Mouse (Mus musculus) limb, embryonic 11.5 days (tissue): ENCODE data around the gene Hspa5. TPM values are rescaled to one million over a fixed set of nuclear protein-coding genes. Genes with fewer than 3 reads are reported as not detected.
A peak's percentile ranks its signal among the peaks of the same experiment; 100 is the strongest.

Experiments used
- ATAC-seq: fragments of 200-750 bp; cut with Nextera tagmentation; 2 replicates; pipeline ENCODE4 v1.8.0; 2017; ENCODE audit warnings: low read depth; ENCODE audit not compliant: insufficient number of reproducible peaks, low FRiP score, low TSS enrichment
- DNase-seq: peaks from one replicate; pipeline ENCODE4 v3.0.0-alpha.2; 2015; ENCODE audit warnings: low spot score
- H3K27ac ChIP-seq: fragments of 300-500 bp; sonication (generic); replicated peaks from 2 replicates; pipeline ENCODE4 v1.5.1; 2014; ENCODE audit warnings: low read depth, mild to moderate bottlenecking, low read length
- H3K27me3 ChIP-seq: fragments of 300-500 bp; sonication (generic); 2 replicates; pipeline ENCODE4 v1.6.1; 2014; ENCODE audit warnings: mild to moderate bottlenecking, low read length, mixed read lengths; ENCODE audit not compliant: control insufficient read depth, insufficient read depth
- H3K36me3 ChIP-seq: fragments of 300-500 bp; sonication (generic); 2 replicates; pipeline ENCODE4 v1.6.1; 2014; ENCODE audit warnings: mild to moderate bottlenecking, low read length, moderate library complexity, mixed read lengths; ENCODE audit not compliant: control insufficient read depth, insufficient read depth
- H3K4me1 ChIP-seq: fragments of 300-500 bp; sonication (generic); 2 replicates; pipeline ENCODE4 v1.6.1; 2014; ENCODE audit warnings: low read length, mixed read lengths; ENCODE audit not compliant: control insufficient read depth, insufficient read depth
- H3K4me2 ChIP-seq: fragments of 300-500 bp; sonication (generic); 2 replicates; pipeline ENCODE4 v1.6.1; 2014; ENCODE audit warnings: low read depth, mild to moderate bottlenecking, moderate library complexity; ENCODE audit not compliant: severe bottlenecking
- H3K4me3 ChIP-seq: fragments of 300-500 bp; sonication (generic); 2 replicates; pipeline ENCODE4 v1.5.1; 2014; ENCODE audit warnings: low read depth, low read length
- H3K9ac ChIP-seq: fragments of 300-500 bp; sonication (generic); 2 replicates; pipeline ENCODE4 v1.6.1; 2014; ENCODE audit warnings: mild to moderate bottlenecking, low read length
- H3K9me3 ChIP-seq: fragments of 300-500 bp; sonication (generic); 2 replicates; pipeline ENCODE4 v1.6.1; 2016; ENCODE audit warnings: low read length; ENCODE audit not compliant: control insufficient read depth
- WGBS: fragments of 180-500 bp; shearing (Covaris S2); extraction: QIAGEN DNeasy Blood & Tissue Kit; methylation state at CpG from one replicate; pipeline ENCODE4 v1.1.7; 2014; 5-methylcytosine and 5-hydroxymethylcytosine counted together
- polyA plus RNA-seq: library from polyadenylated mRNA; unstranded; fragments of >200 nt; fragmentation: Nextera tagmentation; extraction: Ambion mirVana; gene quantifications from 2 replicates; pipeline ENCODE4 v1.2.1, GENCODE M21; 2014

The Hspa5 gene
- polyA plus RNA-seq, 1 experiment from 2014 or later, result 886 TPM

GRCm38 (mm10) chr2:34762174-34762573 is 9.6 kb upstream of the Hspa5 start:
- Histone ChIP-seq H3K4me3 (no peak overlapping the region), H3K27ac (no peak overlapping the region), H3K9ac (no peak overlapping the region), H3K27me3 (no peaks in the 10 kb centered on the region), H3K4me2 (no peak overlapping the region), H3K4me1 (no peaks in the 10 kb centered on the region), H3K9me3 (no peaks in the 10 kb centered on the region), H3K36me3 (no peaks in the 10 kb centered on the region)
- 84% methylated on average over 2 of the region's 2 CpGs for WGBS
- no peak for DNase-seq
- ATAC-seq, result no peak

DNA sequence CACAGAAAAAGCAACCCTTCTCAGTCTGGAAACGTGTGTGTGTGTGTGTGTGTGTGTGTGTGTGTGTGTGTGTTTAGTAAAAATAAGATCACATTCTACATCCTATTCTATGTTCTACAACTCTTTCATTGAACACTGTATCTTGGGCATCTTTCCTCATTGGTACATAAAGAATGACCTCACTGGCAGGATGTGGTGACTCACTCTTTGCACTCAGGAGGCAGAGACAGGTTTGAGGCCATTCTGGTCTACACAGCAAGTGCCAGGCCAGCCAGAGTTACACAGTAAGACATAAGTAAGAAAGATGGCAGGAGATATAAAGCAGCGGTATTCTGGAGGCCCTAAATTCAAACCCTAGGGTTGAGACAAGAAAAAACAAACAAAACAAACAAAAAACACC is 8.9 kb upstream of the Hspa5 start:
- DNase-seq (no peak), ATAC-seq (no peak)
- H3K4me3 ChIP-seq, result no peak overlapping the region
- H3K4me1 ChIP-seq, result no peaks in the 10 kb centered on the region
- no peak overlapping the region for H3K27ac ChIP-seq
- H3K9me3 ChIP-seq, result no peaks in the 10 kb centered on the region
- H3K9ac ChIP-seq, result no peak overlapping the region
- no peaks in the 10 kb centered on the region for H3K36me3 ChIP-seq
- no peaks in the 10 kb centered on the region for H3K27me3 ChIP-seq
- WGBS, result 64% methylated on average over 2 of the region's 2 CpGs
- no peak overlapping the region for H3K4me2 ChIP-seq

DNA sequence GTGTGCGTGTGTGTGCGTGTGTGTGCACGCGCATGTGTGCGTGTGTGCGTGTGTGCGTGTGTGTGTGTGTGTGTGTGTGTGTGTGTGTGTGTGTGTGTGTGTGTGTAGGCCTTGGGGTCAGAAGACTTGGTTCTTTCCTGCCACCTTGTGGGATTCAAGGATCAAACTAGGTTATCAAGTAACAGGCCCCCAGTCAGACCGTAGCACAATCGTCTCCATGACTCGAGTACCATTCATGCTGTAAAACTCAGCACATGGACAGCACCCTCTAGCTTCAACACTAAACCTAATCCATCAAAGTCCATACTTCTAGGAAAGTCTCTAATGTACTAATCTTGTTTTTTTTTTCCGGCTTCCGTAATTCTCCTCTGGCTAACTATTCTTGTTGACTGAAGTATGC is 7.0 kb upstream of the Hspa5 start:
- Histone ChIP-seq H3K36me3 (no peaks in the 10 kb centered on the region), H3K9ac (no peak overlapping the region), H3K27me3 (no peaks in the 10 kb centered on the region), H3K4me2 (no peak overlapping the region), H3K4me3 (no peak overlapping the region), H3K4me1 (no peaks in the 10 kb centered on the region), H3K27ac (no peak overlapping the region), H3K9me3 (no peaks in the 10 kb centered on the region)
- WGBS, result 73% methylated on average over 12 of the region's 12 CpGs
- no peak for ATAC-seq
- no peak for DNase-seq

- no peak overlapping the region for H3K4me3 ChIP-seq
- peaks cover 19% of the 10 kb centered on the region for H3K36me3 ChIP-seq
- H3K27ac ChIP-seq, result no peak overlapping the region
- no peak overlapping the region for H3K4me2 ChIP-seq
- WGBS, result 99% methylated on average over 2 of the region's 2 CpGs
- no peaks in the 10 kb centered on the region for H3K9me3 ChIP-seq
- H3K27me3 ChIP-seq, result no peaks in the 10 kb centered on the region
- DNase-seq (no peak), ATAC-seq (no peak)
- peaks cover 13% of the 10 kb centered on the region for H3K4me1 ChIP-seq
- no peak overlapping the region for H3K9ac ChIP-seq
These were observed 1.7 kb upstream of the Hspa5 start for GRCm38 (mm10) chr2:34770049-34770448.

GRCm38 (mm10) chr2:34770951-34771350 is 819 bp upstream of the Hspa5 start:
- H3K9ac ChIP-seq, result peak overlapping the region; percentile 89
- ATAC-seq (no peak), DNase-seq (no peak)
- peaks cover 18% of the 10 kb centered on the region for H3K4me1 ChIP-seq
- peak overlapping the region; percentile 44 for H3K4me2 ChIP-seq
- peaks cover 26% of the 10 kb centered on the region for H3K36me3 ChIP-seq
- H3K27me3 ChIP-seq, result no peaks in the 10 kb centered on the region
- peak overlapping the region; percentile 100 for H3K4me3 ChIP-seq
- no peaks in the 10 kb centered on the region for H3K9me3 ChIP-seq
- peak overlapping the region; percentile 56; the same call in 1 of the 2 replicates for H3K27ac ChIP-seq
- WGBS, result 6% methylated on average over 6 of the region's 6 CpGs

- Histone ChIP-seq H3K4me3 (peak overlapping the region; percentile 100), H3K9ac (peak overlapping the region; percentile 98), H3K9me3 (no peaks in the 10 kb centered on the region), H3K27ac (peak overlapping the region; percentile 89), H3K27me3 (no peaks in the 10 kb centered on the region), H3K36me3 (peaks cover 29% of the 10 kb centered on the region), H3K4me2 (peak overlapping the region; percentile 75), H3K4me1 (peaks cover 22% of the 10 kb centered on the region)
- peak; percentile 17; the same call in 1 of the 2 replicates for ATAC-seq
- WGBS, result 5% methylated on average over 50 of the region's 50 CpGs
- DNase-seq, result no peak
These were observed 774 bp downstream of the Hspa5 start for GRCm38 (mm10) chr2:34772252-34773235.

DNA sequence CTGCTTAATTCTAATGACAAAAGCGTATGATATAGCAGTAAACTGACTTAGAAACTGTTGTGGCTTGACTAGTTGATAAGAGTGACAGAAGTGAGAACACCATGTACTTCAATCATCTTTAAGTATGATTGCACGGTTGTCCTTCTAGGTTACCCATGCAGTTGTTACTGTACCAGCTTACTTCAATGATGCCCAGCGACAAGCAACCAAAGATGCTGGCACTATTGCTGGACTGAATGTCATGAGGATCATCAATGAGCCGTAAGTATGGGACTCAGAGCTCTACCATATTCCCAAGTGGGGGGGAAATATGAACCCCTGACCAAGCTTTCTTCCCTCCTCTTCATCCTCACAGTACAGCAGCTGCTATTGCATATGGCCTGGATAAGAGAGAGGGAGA is 1.9 kb downstream of the Hspa5 start:
- no peak for ATAC-seq

GRCm38 (mm10) chr2:34774493-34774892 is 2.7 kb downstream of the Hspa5 start:
- H3K4me3 ChIP-seq, result no peak overlapping the region
- no peak overlapping the region for H3K27ac ChIP-seq
- H3K4me1 ChIP-seq, result peaks cover 22% of the 10 kb centered on the region
- peaks cover 33% of the 10 kb centered on the region for H3K36me3 ChIP-seq
- ATAC-seq (no peak), DNase-seq (no peak)
- 93% methylated on average over 6 of the region's 6 CpGs for WGBS
- peak overlapping the region; percentile 27; the same call in 1 of the 2 replicates for H3K4me2 ChIP-seq
- H3K27me3 ChIP-seq, result no peaks in the 10 kb centered on the region
- H3K9ac ChIP-seq, result no peak overlapping the region
- no peaks in the 10 kb centered on the region; the same call in 1 of the 2 replicates for H3K9me3 ChIP-seq

More for the DNA sequence above, 1.9 kb downstream of the Hspa5 start:
- whole genome bisulfite sequencing, result 92% methylated on average over 4 of the region's 4 CpGs
- Histone ChIP-seq H3K9ac (no peak overlapping the region), H3K4me1 (peaks cover 22% of the 10 kb centered on the region), H3K27ac (no peak overlapping the region), H3K9me3 (no peaks in the 10 kb centered on the region), H3K27me3 (no peaks in the 10 kb centered on the region), H3K36me3 (peaks cover 29% of the 10 kb centered on the region), H3K4me3 (peak overlapping the region; percentile 100; the same call in 1 of the 2 replicates), H3K4me2 (peak overlapping the region; percentile 75)
- DNase-seq, result no peak
